Mouse (Mus musculus) midbrain, embryonic 14.5 days (tissue): Measurements from ENCODE around the gene Inhbb. TPM values are rescaled to one million over a fixed set of nuclear protein-coding genes. Genes with fewer than 3 reads are reported as not detected.
A peak's percentile ranks its signal among the peaks of the same experiment; 100 is the strongest.

Experiments
- ATAC-seq: fragments of 200-750 bp; cut with Nextera tagmentation; 2 replicates; pipeline ENCODE4 v1.8.0; 2017; ENCODE audit warnings: moderate number of reproducible peaks, moderate library complexity; ENCODE audit not compliant: low FRiP score, low TSS enrichment
- DNase-seq: peaks from one replicate; pipeline ENCODE4 v3.0.0-alpha.2; 2015
- H3K27ac ChIP-seq: fragments of 300-500 bp; sonication (generic); replicated peaks from 2 replicates; pipeline ENCODE4 v1.5.1; 2014; ENCODE audit warnings: mild to moderate bottlenecking, low read depth, low read length, moderate library complexity
- H3K27me3 ChIP-seq: fragments of 300-500 bp; sonication (generic); 2 replicates; pipeline ENCODE4 v1.6.1; 2014; ENCODE audit warnings: low read length, control low read depth, mixed read lengths; ENCODE audit not compliant: control insufficient read depth, insufficient read depth
- H3K36me3 ChIP-seq: fragments of 300-500 bp; sonication (generic); 2 replicates; pipeline ENCODE4 v1.6.1; 2014; ENCODE audit warnings: low read length, control low read depth; ENCODE audit not compliant: control insufficient read depth, insufficient read depth
- H3K4me1 ChIP-seq: fragments of 300-500 bp; sonication (generic); 2 replicates; pipeline ENCODE4 v1.6.1; 2014; ENCODE audit warnings: mild to moderate bottlenecking, antibody characterized with exemption, low read length, control low read depth; ENCODE audit not compliant: control insufficient read depth, insufficient read depth
- H3K4me2 ChIP-seq: fragments of 300-500 bp; sonication (generic); 2 replicates; pipeline ENCODE4 v1.6.1; 2014; ENCODE audit warnings: mild to moderate bottlenecking, low read length, moderate library complexity
- H3K4me3 ChIP-seq: fragments of 300-500 bp; sonication (generic); replicated peaks from 2 replicates; pipeline ENCODE4 v1.5.1; 2014; ENCODE audit warnings: low read depth, low read length
- H3K9ac ChIP-seq: fragments of 300-500 bp; sonication (generic); replicated peaks from 2 replicates; pipeline ENCODE4 v1.6.1; 2014; ENCODE audit warnings: mild to moderate bottlenecking, low read length, moderate library complexity
- H3K9me3 ChIP-seq: fragments of 300-500 bp; sonication (generic); 2 replicates; pipeline ENCODE4 v1.6.1; 2016; ENCODE audit warnings: low read length, control low read depth, mixed read lengths; ENCODE audit not compliant: control insufficient read depth
- WGBS: fragments of 180-500 bp; shearing (Covaris S2); extraction: QIAGEN DNeasy Blood & Tissue Kit; methylation state at CpG from one replicate; pipeline ENCODE4 v1.1.7; 2014; 5-methylcytosine and 5-hydroxymethylcytosine counted together
- polyA plus RNA-seq: library from polyadenylated mRNA; unstranded; fragments of >200 nt; fragmentation: Nextera tagmentation; extraction: Ambion mirVana; gene quantifications from 2 replicates; pipeline ENCODE4 v1.2.1, GENCODE M21; 2014

The Inhbb gene
- polyA plus RNA-seq, 1 experiment from 2014 or later, result 1.9 TPM

GRCm38 (mm10) chr1:119450651-119451345 lies 28.8 kb upstream of the Inhbb start:
- WGBS, result 82% methylated on average over 10 of the region's 10 CpGs
- no peak for DNase-seq
- H3K27ac ChIP-seq, result no peak overlapping the region
- no peak for ATAC-seq
- no peaks in the 10 kb centered on the region for H3K36me3 ChIP-seq
- no peaks in the 10 kb centered on the region for H3K4me1 ChIP-seq
- H3K4me3 ChIP-seq, result no peak overlapping the region
- no peak overlapping the region for H3K9ac ChIP-seq
- no peaks in the 10 kb centered on the region for H3K27me3 ChIP-seq
- H3K9me3 ChIP-seq, result no peaks in the 10 kb centered on the region
- no peak overlapping the region for H3K4me2 ChIP-seq

- Histone ChIP-seq H3K9me3 (no peaks in the 10 kb centered on the region), H3K36me3 (no peaks in the 10 kb centered on the region)
- ATAC-seq, result no peak
Observed at GRCm38 (mm10) chr1:119446753-119447283, 24.8 kb upstream of the Inhbb start.

GRCm38 (mm10) chr1:119443591-119444350 lies 21.7 kb upstream of the Inhbb start:
- DNase-seq, result no peak
- WGBS, result 87% methylated on average over 21 of the region's 21 CpGs
- Histone ChIP-seq H3K4me1 (no peaks in the 10 kb centered on the region), H3K9ac (no peak overlapping the region), H3K36me3 (no peaks in the 10 kb centered on the region), H3K4me3 (no peak overlapping the region), H3K27ac (no peak overlapping the region), H3K27me3 (no peaks in the 10 kb centered on the region), H3K9me3 (no peaks in the 10 kb centered on the region), H3K4me2 (no peak overlapping the region)
- ATAC-seq, result no peak

More at GRCm38 (mm10) chr1:119446753-119447283, 24.8 kb upstream of the Inhbb start:
- no peak overlapping the region for H3K4me3 ChIP-seq
- no peaks in the 10 kb centered on the region for H3K27me3 ChIP-seq
- no peak overlapping the region for H3K4me2 ChIP-seq
- no peak overlapping the region for H3K27ac ChIP-seq
- H3K9ac ChIP-seq, result no peak overlapping the region
- DNase-seq, result no peak
- no peaks in the 10 kb centered on the region for H3K4me1 ChIP-seq
- WGBS, result 64% methylated on average over 10 of the region's 10 CpGs

GRCm38 (mm10) chr1:119442901-119443300 lies 20.9 kb upstream of the Inhbb start:
- no peaks in the 10 kb centered on the region for H3K27me3 ChIP-seq
- no peak overlapping the region for H3K9ac ChIP-seq
- H3K4me1 ChIP-seq, result no peaks in the 10 kb centered on the region
- H3K4me3 ChIP-seq, result no peak overlapping the region
- no peaks in the 10 kb centered on the region for H3K9me3 ChIP-seq
- no peak overlapping the region for H3K4me2 ChIP-seq
- WGBS, result 93% methylated on average over 9 of the region's 9 CpGs
- DNase-seq (no peak), ATAC-seq (no peak)
- H3K27ac ChIP-seq, result no peak overlapping the region
- no peaks in the 10 kb centered on the region for H3K36me3 ChIP-seq

GRCm38 (mm10) chr1:119438105-119438637 lies 16.1 kb upstream of the Inhbb start:
- Histone ChIP-seq H3K4me3 (no peak overlapping the region), H3K27ac (no peak overlapping the region), H3K27me3 (no peaks in the 10 kb centered on the region), H3K36me3 (no peaks in the 10 kb centered on the region), H3K4me2 (no peak overlapping the region), H3K9ac (no peak overlapping the region), H3K9me3 (no peaks in the 10 kb centered on the region), H3K4me1 (no peaks in the 10 kb centered on the region)
- ATAC-seq, result no peak
- no peak for DNase-seq
- WGBS, result 91% methylated on average over 9 of the region's 9 CpGs

GRCm38 (mm10) chr1:119437401-119437800 lies 15.4 kb upstream of the Inhbb start:
- Histone ChIP-seq H3K27ac (no peak overlapping the region), H3K4me3 (no peak overlapping the region), H3K4me1 (no peaks in the 10 kb centered on the region), H3K4me2 (no peak overlapping the region), H3K9ac (no peak overlapping the region), H3K27me3 (no peaks in the 10 kb centered on the region), H3K9me3 (no peaks in the 10 kb centered on the region), H3K36me3 (no peaks in the 10 kb centered on the region)
- DNase-seq (no peak), ATAC-seq (no peak)
- 72% methylated on average over 6 of the region's 6 CpGs for WGBS

GRCm38 (mm10) chr1:119424141-119424860 lies 2.3 kb upstream of the Inhbb start:
- H3K9me3 ChIP-seq, result no peaks in the 10 kb centered on the region
- DNase-seq, result no peak
- H3K4me1 ChIP-seq, result peaks cover 13% of the 10 kb centered on the region
- H3K27ac ChIP-seq, result no peak overlapping the region
- 46% methylated on average over 6 of the region's 6 CpGs for WGBS
- H3K4me3 ChIP-seq, result no peak overlapping the region
- no peak for ATAC-seq
- H3K36me3 ChIP-seq, result no peaks in the 10 kb centered on the region
- H3K4me2 ChIP-seq, result no peak overlapping the region
- no peak overlapping the region for H3K9ac ChIP-seq
- H3K27me3 ChIP-seq, result peaks cover 38% of the 10 kb centered on the region

- H3K27me3 ChIP-seq, result peaks cover 44% of the 10 kb centered on the region
Observed at GRCm38 (mm10) chr1:119423510-119423909, 1.5 kb upstream of the Inhbb start.

More at GRCm38 (mm10) chr1:119423510-119423909, 1.5 kb upstream of the Inhbb start:
- WGBS, result 3% methylated on average over 14 of the region's 14 CpGs
- H3K9me3 ChIP-seq, result no peaks in the 10 kb centered on the region
- no peak overlapping the region for H3K9ac ChIP-seq
- H3K36me3 ChIP-seq, result no peaks in the 10 kb centered on the region
- no peak overlapping the region for H3K4me2 ChIP-seq
- no peak for ATAC-seq
- peaks cover 13% of the 10 kb centered on the region for H3K4me1 ChIP-seq
- H3K27ac ChIP-seq, result no peak overlapping the region
- H3K4me3 ChIP-seq, result no peak overlapping the region
- peak; percentile 79 for DNase-seq
